In genomic region chr9:96980037-96980997, GRCm38 (mm10) we compare ENCODE assay signal across 9 mouse cellular contexts. TPM values are rescaled to one million over a fixed set of nuclear protein-coding genes. Genes with fewer than 3 reads are reported as not detected.
DNase-seq lines count a peak whose midpoint lies in the region; ATAC-seq lines count a peak whose summit lies in the region.
"Had no signal": no experiment of that assay in that cellular context is flagged by ENCODE, and none has a peak within 500 bp of the region (broad histone marks: within the 10 kb centered on the region; RNA-seq: fewer than 3 reads in every experiment).

No protein-coding gene starts in this region.

- H3K4me1 ChIP-seq in limb, embryonic 15.5 days = peaks cover 62% of the 10 kb centered on the region
- H3K4me1 ChIP-seq in stomach, embryonic 16.5 days (ENCODE audit: control insufficient read depth, insufficient read depth, low read length) = peaks cover 21% of the 10 kb centered on the region

- peak; percentile 12; the same call in 1 of the 2 replicates for ATAC-seq in limb, embryonic 15.5 days (ENCODE audit: insufficient number of reproducible peaks, low FRiP score, low TSS enrichment, low read depth)
- ATAC-seq in stomach, embryonic 16.5 days (ENCODE audit: insufficient read depth, low FRiP score) = no peak

- H3K27me3 ChIP-seq in limb, embryonic 15.5 days = no peaks in the 10 kb centered on the region
- H3K27me3 ChIP-seq in stomach, embryonic 16.5 days (ENCODE audit: control insufficient read depth, insufficient read depth, low read length) = no peaks in the 10 kb centered on the region

- H3K9me3 ChIP-seq in limb, embryonic 15.5 days = no peaks in the 10 kb centered on the region
- no peaks in the 10 kb centered on the region for H3K9me3 ChIP-seq in stomach, embryonic 16.5 days (replicated peaks; ENCODE audit: control insufficient read depth, low read length)

- no peaks in the 10 kb centered on the region for H3K36me3 ChIP-seq in limb, embryonic 15.5 days
- H3K36me3 ChIP-seq in stomach, embryonic 16.5 days (ENCODE audit: control insufficient read depth, insufficient read depth, low read length) = no peaks in the 10 kb centered on the region

- WGBS in limb, embryonic 15.5 days = 41% methylated on average over 10 of the region's 10 CpGs
- WGBS in stomach, embryonic 16.5 days = 38% methylated on average over 10 of the region's 10 CpGs

- H3K4me3 ChIP-seq in limb, embryonic 15.5 days = no peak overlapping the region
- H3K4me3 ChIP-seq in stomach, embryonic 16.5 days (replicated peaks; ENCODE audit: low read length) = no peak overlapping the region

- no peak overlapping the region for H3K4me2 ChIP-seq in limb, embryonic 15.5 days
- peak overlapping the region; percentile 28; the same call in 1 of the 2 replicates for H3K4me2 ChIP-seq in stomach, embryonic 16.5 days (ENCODE audit: low read depth, low read length)

- intact Hi-C loops in left cerebral cortex, postnatal 4 days (cut with DNase I) = no loop called here
- intact Hi-C loops in left cerebral cortex, postnatal 14 days (cut with DNase I) = no loop called here

- no peak overlapping the region for H3K9ac ChIP-seq in limb, embryonic 15.5 days
- H3K9ac ChIP-seq in stomach, embryonic 16.5 days (ENCODE audit: low read length) = no peak overlapping the region; the same call in 1 of the 2 replicates

- DNase-seq in left cerebral cortex, postnatal 4 days = peak; percentile 64
- no peak for DNase-seq in left cerebral cortex, postnatal 14 days (ENCODE audit: low spot score in 2 of 2)
- DNase-seq in forelimb bud, embryonic 11.5 days (ENCODE audit: low read depth, low spot score) = peak; percentile 93
- DNase-seq in adrenal gland, postnatal 36 days = no peak
- no peak for DNase-seq in left cerebral cortex, adult 8-10 months (ENCODE audit: low spot score in 2 of 2)
- DNase-seq in urinary bladder, postnatal 36 days (ENCODE audit: low spot score in 2 of 2) = no peak
- DNase-seq: thymus, postnatal 4 days had no signal

- H3K27ac ChIP-seq in limb, embryonic 15.5 days = no peak overlapping the region
- H3K27ac ChIP-seq in stomach, embryonic 16.5 days (ENCODE audit: low read length) = peak overlapping the region; percentile 34; the same call in 1 of the 2 replicates

RNA-seq across cellular contexts. Expression of gene Spsb4, which starts 38.3 kb away (rescaled TPM):
- total RNA-seq in left cerebral cortex, postnatal 4 days (2021) = 10 to 100 TPM; 20.2 to 20.6 TPM
- 1 to 10 TPM; 6.7 to 6.9 TPM for total RNA-seq in left cerebral cortex, postnatal 14 days (2021)
- 23.5 and 27.9 TPM in 2 replicates for polyA plus RNA-seq in limb, embryonic 15.5 days (2015; fragmentation: Nextera tagmentation; extraction: Ambion mirVana)
- polyA plus RNA-seq in stomach, embryonic 16.5 days (2015; fragmentation: Nextera tagmentation; extraction: Ambion mirVana) = 12.1 and 14.2 TPM in 2 replicates
- total RNA-seq in adrenal gland, postnatal 36 days (2021) = under 1 TPM; 0.93 to 0.99 TPM
- 1 to 10 TPM; 3.7 to 5.1 (median 4.4) TPM for total RNA-seq in left cerebral cortex, adult 8-10 months (2022)

Comparison
In these comparisons a context has a peak if more than half of its experiments do, and no peak if none do; other contexts are left out.
1. DNase-seq: peak in left cerebral cortex, postnatal 4 days (single experiment) and forelimb bud, embryonic 11.5 days (single experiment); none in left cerebral cortex, postnatal 14 days (0 of 2), adrenal gland, postnatal 36 days (0 of 2), left cerebral cortex, adult 8-10 months (0 of 2) and urinary bladder, postnatal 36 days (0 of 2).